Mouse (Mus musculus) left cerebral cortex, adult 8-10 months (tissue): Measurements from ENCODE around the gene Dynll1. TPM values are rescaled to one million over a fixed set of nuclear protein-coding genes. Genes with fewer than 3 reads are reported as not detected.
"Not testable (repeated sequence)": the region's sequence is repeated elsewhere in the genome, so short reads cannot be mapped to it uniquely, and the experiment has no call there.

ENCODE experiments used
- DNase-seq, 2 experiments: peaks; one replicate each; pipeline ENCODE4 v3.0.0; 2022; ENCODE audit warnings: low spot score in 2 of 2
- total RNA-seq, 4 experiments: library from RNA; stranded (reverse); gene quantifications; 2 replicates each; pipeline ENCODE4 v1.2.4; 2022

Gene Dynll1
- total RNA-seq, 4 experiments from 2014 or later: 550 to 617 (median 573) TPM

- DNase-seq: no peak
These were observed 12.2 kb upstream of the Dynll1 start for GRCm38 (mm10) chr5:115312816-115313667.

- DNase-seq: no peak
These were observed 11.6 kb upstream of the Dynll1 start for GRCm38 (mm10) chr5:115312354-115312753.

- not testable (repeated sequence) for DNase-seq
These were observed 1.4 kb upstream of the Dynll1 start for GRCm38 (mm10) chr5:115302190-115302589.

- no peak for DNase-seq
These were observed 816 bp upstream of the Dynll1 start for GRCm38 (mm10) chr5:115301615-115302014.

GRCm38 (mm10) chr5:115300035-115300744 is 609 bp downstream of the Dynll1 start:
- DNase-seq: peak; percentile 55 to 57

- no peak for DNase-seq
These were observed 4.5 kb downstream of the Dynll1 start for GRCm38 (mm10) chr5:115296347-115296746.

GRCm38 (mm10) chr5:115294173-115294572 is 6.6 kb downstream of the Dynll1 start:
- no peak for DNase-seq

- DNase-seq: no peak
These were observed 16.1 kb downstream of the Dynll1 start for GRCm38 (mm10) chr5:115284735-115285134.

- no peak for DNase-seq
These were observed 20.6 kb downstream of the Dynll1 start for GRCm38 (mm10) chr5:115280050-115280687.

GRCm38 (mm10) chr5:115279226-115280049 is 21.4 kb downstream of the Dynll1 start, which contains the start of gene Coq5:
Coq5 (plus strand) TSS chr5:115279666.
- DNase-seq: peak; percentile 77 to 85

- DNase-seq: no peak
These were observed 22.0 kb downstream of the Dynll1 start for GRCm38 (mm10) chr5:115278785-115279184.

- DNase-seq: no peak
These were observed 22.7 kb downstream of the Dynll1 start for GRCm38 (mm10) chr5:115278053-115278452.

GRCm38 (mm10) chr5:115275998-115276397 is 24.8 kb downstream of the Dynll1 start:
- no peak for DNase-seq

- DNase-seq: no peak
These were observed 26.0 kb downstream of the Dynll1 start for GRCm38 (mm10) chr5:115274771-115275170.

GRCm38 (mm10) chr5:115274353-115274752 is 26.4 kb downstream of the Dynll1 start:
- DNase-seq: no peak

- DNase-seq: no peak
These were observed 27.2 kb downstream of the Dynll1 start for GRCm38 (mm10) chr5:115273549-115274135.

- DNase-seq: peak; percentile 95 to 99
These were observed 27.8 kb downstream of the Dynll1 start, which contains the start of gene Rnf10 for GRCm38 (mm10) chr5:115272812-115273548. Rnf10 (minus strand) TSS chr5:115272898.

GRCm38 (mm10) chr5:115271931-115272811 is 28.6 kb downstream of the Dynll1 start:
- DNase-seq: peak in 1 of 2 experiments; percentile 16

- no peak for DNase-seq
These were observed 30.8 kb downstream of the Dynll1 start for GRCm38 (mm10) chr5:115269969-115270368.
